Comparison of ENCODE assay signal across 12 mouse cellular contexts in the genomic region with DNA sequence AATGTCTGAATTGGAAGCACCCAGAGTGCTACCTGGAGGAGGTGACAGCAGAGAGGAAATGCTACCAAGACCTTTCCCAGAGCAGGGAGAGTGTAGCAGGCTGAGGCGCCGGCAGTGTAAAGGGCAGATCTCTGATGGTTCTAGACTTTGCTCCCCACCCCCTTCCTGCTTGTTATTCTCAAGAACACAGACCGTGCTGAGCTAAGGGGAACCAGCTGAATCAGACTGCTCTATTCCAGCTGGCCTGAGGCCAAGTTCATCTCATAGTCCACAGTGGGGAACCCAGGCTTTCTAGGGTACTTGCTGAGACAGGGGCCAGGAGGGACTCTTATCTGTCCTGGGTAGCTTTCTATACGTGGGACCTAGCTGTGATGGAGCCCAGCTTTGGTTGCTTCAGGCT.
DNase-seq lines count a peak whose midpoint lies in the region; ATAC-seq and TF ChIP-seq lines count a peak whose summit lies in the region.
"Had no signal": no experiment of that assay in that cellular context is flagged by ENCODE, and none has a peak within 500 bp of the region (broad histone marks: within the 10 kb centered on the region; RNA-seq: fewer than 3 reads in every experiment).

No protein-coding gene starts in this region.

- no peak for TF ChIP-seq CTCF in thymus, adult 2 months (IDR thresholded peaks at IDR 0.05; ENCODE audit: borderline replicate concordance, control insufficient read depth, extremely low read depth, insufficient read depth, low read length, poor library complexity)
- no peak for TF ChIP-seq CTCF in lung, embryonic 14.5 days (IDR thresholded peaks at IDR 0.05; ENCODE audit: low read depth)
- TF ChIP-seq CTCF in liver, postnatal 0 days (IDR thresholded peaks at IDR 0.05; ENCODE audit: low read depth) = no peak

- no peaks in the 10 kb centered on the region for H3K9me3 ChIP-seq in forebrain, embryonic 14.5 days (replicated peaks; ENCODE audit: control insufficient read depth, low read length)
- no peaks in the 10 kb centered on the region for H3K9me3 ChIP-seq in forebrain, embryonic 11.5 days (ENCODE audit: control insufficient read depth, low read length)
- H3K9me3 ChIP-seq in lung, embryonic 14.5 days (ENCODE audit: low read depth, low read length) = no peaks in the 10 kb centered on the region
- no peaks in the 10 kb centered on the region for H3K9me3 ChIP-seq in liver, postnatal 0 days (ENCODE audit: low read length)
- H3K9me3 ChIP-seq: neural tube, embryonic 13.5 days had no signal

- no peak overlapping the region for H3K9ac ChIP-seq in forebrain, embryonic 14.5 days (ENCODE audit: low read length)
- H3K9ac ChIP-seq in forebrain, embryonic 11.5 days (ENCODE audit: low read length) = no peak overlapping the region
- H3K9ac ChIP-seq in lung, embryonic 14.5 days = no peak overlapping the region
- no peak overlapping the region for H3K9ac ChIP-seq in liver, postnatal 0 days (replicated peaks)
- H3K9ac ChIP-seq: heart, embryonic 13.5 days; limb, embryonic 12.5 days; neural tube, embryonic 13.5 days had no signal

- no peak for TF ChIP-seq POLR2A in thymus, adult 2 months (IDR thresholded peaks at IDR 0.05; ENCODE audit: control insufficient read depth, extremely low read depth, insufficient read depth, low read length, poor library complexity)

- no peak overlapping the region for H3K4me3 ChIP-seq in forebrain, embryonic 14.5 days (ENCODE audit: low read depth, low read length)
- no peak overlapping the region for H3K4me3 ChIP-seq in forebrain, embryonic 11.5 days (ENCODE audit: low read depth, low read length)
- no peak overlapping the region for H3K4me3 ChIP-seq in thymus, adult 2 months (ENCODE audit: control insufficient read depth, insufficient read depth, low read length)
- no peak overlapping the region for H3K4me3 ChIP-seq in lung, embryonic 14.5 days (ENCODE audit: low read depth, low read length)
- H3K4me3 ChIP-seq in liver, postnatal 0 days (ENCODE audit: low read depth, low read length) = no peak overlapping the region
- H3K4me3 ChIP-seq: heart, embryonic 13.5 days; limb, embryonic 12.5 days; neural tube, embryonic 13.5 days had no signal

- ATAC-seq in forebrain, embryonic 14.5 days = no peak
- no peak for ATAC-seq in forebrain, embryonic 11.5 days (replicated peaks; ENCODE audit: low FRiP score)
- ATAC-seq in lung, embryonic 14.5 days (ENCODE audit: insufficient read depth) = no peak
- ATAC-seq in liver, postnatal 0 days = no peak

- 41% methylated on average over 4 of the region's 4 CpGs for WGBS in forebrain, embryonic 14.5 days
- WGBS in forebrain, embryonic 11.5 days = 82% methylated on average over 4 of the region's 4 CpGs
- 43% methylated on average over 4 of the region's 4 CpGs for WGBS in thymus, adult 2 months
- WGBS in lung, embryonic 14.5 days = 38% methylated on average over 4 of the region's 4 CpGs
- WGBS in liver, postnatal 0 days (ENCODE audit: insufficient replicate concordance) = 48% methylated on average over 4 of the region's 4 CpGs

- H3K27me3 ChIP-seq in forebrain, embryonic 14.5 days (replicated peaks; ENCODE audit: control insufficient read depth, insufficient read depth, low read length) = no peaks in the 10 kb centered on the region
- no peaks in the 10 kb centered on the region for H3K27me3 ChIP-seq in forebrain, embryonic 11.5 days (ENCODE audit: control insufficient read depth, insufficient read depth, low read length)
- H3K27me3 ChIP-seq in thymus, adult 2 months (ENCODE audit: control insufficient read depth, insufficient read depth, low read length) = no peaks in the 10 kb centered on the region
- no peaks in the 10 kb centered on the region for H3K27me3 ChIP-seq in lung, embryonic 14.5 days (ENCODE audit: insufficient read depth, low read length)
- no peaks in the 10 kb centered on the region for H3K27me3 ChIP-seq in liver, postnatal 0 days (ENCODE audit: insufficient read depth, low read length)
- H3K27me3 ChIP-seq: heart, embryonic 13.5 days; limb, embryonic 12.5 days had no signal

- TF ChIP-seq EP300 in liver, postnatal 0 days (IDR thresholded peaks at IDR 0.05; ENCODE audit: low read depth) = no peak

- 0 out of 2 replicates have a peak, but pooled peaks cover 2% of the 10 kb centered on the region for H3K4me1 ChIP-seq in forebrain, embryonic 14.5 days (ENCODE audit: control insufficient read depth, insufficient read depth, low read length)
- H3K4me1 ChIP-seq in forebrain, embryonic 11.5 days (replicated peaks; ENCODE audit: control insufficient read depth, insufficient read depth, low read length) = no peaks in the 10 kb centered on the region
- H3K4me1 ChIP-seq in thymus, adult 2 months (replicated peaks; ENCODE audit: control insufficient read depth, insufficient read depth, low read length) = peaks cover 17% of the 10 kb centered on the region
- H3K4me1 ChIP-seq in lung, embryonic 14.5 days (ENCODE audit: insufficient read depth) = 0 out of 2 replicates have a peak, but pooled peaks cover 3% of the 10 kb centered on the region
- H3K4me1 ChIP-seq in liver, postnatal 0 days (ENCODE audit: insufficient read depth) = no peaks in the 10 kb centered on the region

- H3K36me3 ChIP-seq in forebrain, embryonic 14.5 days (ENCODE audit: control insufficient read depth, insufficient read depth, low read length) = no peaks in the 10 kb centered on the region
- no peaks in the 10 kb centered on the region for H3K36me3 ChIP-seq in forebrain, embryonic 11.5 days (ENCODE audit: control insufficient read depth, insufficient read depth, low read length)
- no peaks in the 10 kb centered on the region for H3K36me3 ChIP-seq in thymus, adult 2 months (ENCODE audit: control insufficient read depth, insufficient read depth, low read length)
- no peaks in the 10 kb centered on the region for H3K36me3 ChIP-seq in lung, embryonic 14.5 days (ENCODE audit: insufficient read depth)
- no peaks in the 10 kb centered on the region for H3K36me3 ChIP-seq in liver, postnatal 0 days (replicated peaks; ENCODE audit: insufficient read depth, low read length)
- H3K36me3 ChIP-seq: heart, embryonic 13.5 days; limb, embryonic 12.5 days; neural tube, embryonic 13.5 days had no signal

- peak; percentile 44 for DNase-seq in forebrain, embryonic 14.5 days (ENCODE audit: low spot score)
- no peak for DNase-seq in forebrain, embryonic 11.5 days (ENCODE audit: low spot score)
- peak; percentile 14 for DNase-seq in thymus, postnatal 25 days
- DNase-seq in thymus, adult 2 months = no peak
- DNase-seq in lung, embryonic 14.5 days = peak; percentile 60
- no peak for DNase-seq in urinary bladder, postnatal 4 days (ENCODE audit: low spot score in 2 of 2)
- DNase-seq in cerebellum, adult 8-10 months = no peak
- no peak for DNase-seq in liver, postnatal 0 days
- DNase-seq: B cell, adult 2 months had no signal

- no peak overlapping the region for H3K27ac ChIP-seq in forebrain, embryonic 14.5 days (ENCODE audit: low read depth, low read length)
- H3K27ac ChIP-seq in forebrain, embryonic 11.5 days (ENCODE audit: low read depth, low read length) = no peak overlapping the region
- H3K27ac ChIP-seq in thymus, adult 2 months (ENCODE audit: control insufficient read depth, insufficient read depth, low read length) = no peak overlapping the region
- H3K27ac ChIP-seq in lung, embryonic 14.5 days (ENCODE audit: low read depth) = no peak overlapping the region
- H3K27ac ChIP-seq in liver, postnatal 0 days (ENCODE audit: low read depth) = no peak overlapping the region
- H3K27ac ChIP-seq: heart, embryonic 13.5 days; limb, embryonic 12.5 days; neural tube, embryonic 13.5 days had no signal

- H3K4me2 ChIP-seq in forebrain, embryonic 14.5 days (ENCODE audit: low read length) = no peak overlapping the region
- H3K4me2 ChIP-seq in forebrain, embryonic 11.5 days (ENCODE audit: low read depth, low read length, severe bottlenecking) = no peak overlapping the region
- H3K4me2 ChIP-seq in lung, embryonic 14.5 days = no peak overlapping the region
- H3K4me2 ChIP-seq in liver, postnatal 0 days (ENCODE audit: low read depth, low read length) = no peak overlapping the region
- H3K4me2 ChIP-seq: heart, embryonic 13.5 days; limb, embryonic 12.5 days; neural tube, embryonic 13.5 days had no signal

Comparison
In these comparisons a context has a peak if more than half of its experiments do, and no peak if none do; other contexts are left out.
1. DNase-seq: peak in forebrain, embryonic 14.5 days (single experiment), thymus, postnatal 25 days (single experiment) and lung, embryonic 14.5 days (single experiment); none in forebrain, embryonic 11.5 days (single experiment), thymus, adult 2 months (single experiment), urinary bladder, postnatal 4 days (0 of 2), cerebellum, adult 8-10 months (single experiment) and liver, postnatal 0 days (single experiment).